Mouse (Mus musculus): Measurements from ENCODE around the gene Erbb3. TPM values are rescaled to one million over a fixed set of nuclear protein-coding genes. Genes with fewer than 3 reads are reported as not detected.
"Not testable (repeated sequence)": the region's sequence is repeated elsewhere in the genome, so short reads cannot be mapped to it uniquely, and the experiment has no call there.

The Erbb3 gene
- polyA plus RNA-seq, 1 experiment from 2014 or later = 1.8 TPM

- DNase-seq (ENCODE audit: low spot score) (peak; percentile 97), ATAC-seq (ENCODE audit: low FRiP score) (peak; percentile 96)
- Histone ChIP-seq H3K9ac (peak within 1 kb of the TSS; percentile 87), H3K9me3 (ENCODE audit: control insufficient read depth, low read length) (no peaks in the 10 kb centered on the region), H3K27me3 (ENCODE audit: control insufficient read depth, insufficient read depth, low read length) (no peaks in the 10 kb centered on the region), H3K27ac (peak within 1 kb of the TSS; percentile 83), H3K36me3 (replicated peaks; ENCODE audit: control insufficient read depth, insufficient read depth) (peaks cover 30% of the 10 kb centered on the region), H3K4me3 (replicated peaks; ENCODE audit: low read length) (peak within 1 kb of the TSS; percentile 73), H3K4me2 (replicated peaks) (peak within 1 kb of the TSS; percentile 77), H3K4me1 (replicated peaks; ENCODE audit: control insufficient read depth, insufficient read depth, low read length) (peaks cover 6% of the 10 kb centered on the region)
- under 1% methylated on average over 40 of the region's 40 CpGs for WGBS
Measured at GRCm38 (mm10) chr10:128626311-128627310, 37.2 kb upstream of the Erbb3 start, which contains the start of gene Rps26. Rps26 (minus strand) TSS chr10:128626747.

GRCm38 (mm10) chr10:128625287-128625894 is 35.9 kb upstream of the Erbb3 start:
- no peak for ATAC-seq (ENCODE audit: low FRiP score)
- H3K4me1 ChIP-seq (replicated peaks; ENCODE audit: control insufficient read depth, insufficient read depth, low read length) = peaks cover 6% of the 10 kb centered on the region
- H3K27me3 ChIP-seq (ENCODE audit: control insufficient read depth, insufficient read depth, low read length) = no peaks in the 10 kb centered on the region
- no peak for DNase-seq (ENCODE audit: low spot score)
- H3K4me3 ChIP-seq (replicated peaks; ENCODE audit: low read length) = peak overlapping the region; percentile 73
- peaks cover 29% of the 10 kb centered on the region for H3K36me3 ChIP-seq (replicated peaks; ENCODE audit: control insufficient read depth, insufficient read depth)
- WGBS = 50% methylated on average over 7 of the region's 7 CpGs
- H3K4me2 ChIP-seq (replicated peaks) = peak overlapping the region; percentile 77
- no peak overlapping the region for H3K27ac ChIP-seq
- H3K9me3 ChIP-seq (ENCODE audit: control insufficient read depth, low read length) = no peaks in the 10 kb centered on the region
- peak overlapping the region; percentile 87 for H3K9ac ChIP-seq

GRCm38 (mm10) chr10:128623106-128623613 is 33.7 kb upstream of the Erbb3 start:
- H3K27ac ChIP-seq; H3K9ac ChIP-seq; ATAC-seq (ENCODE audit: low FRiP score); H3K27me3 ChIP-seq (ENCODE audit: control insufficient read depth, insufficient read depth, low read length); H3K4me1 ChIP-seq (replicated peaks; ENCODE audit: control insufficient read depth, insufficient read depth, low read length); DNase-seq (ENCODE audit: low spot score); H3K9me3 ChIP-seq (ENCODE audit: control insufficient read depth, low read length); H3K4me2 ChIP-seq (replicated peaks); H3K4me3 ChIP-seq (replicated peaks; ENCODE audit: low read length): not testable (repeated sequence)
- 81% methylated on average over 3 of the region's 4 CpGs for WGBS
- peaks cover 29% of the 10 kb centered on the region for H3K36me3 ChIP-seq (replicated peaks; ENCODE audit: control insufficient read depth, insufficient read depth)

- Histone ChIP-seq H3K27me3 (ENCODE audit: control insufficient read depth, insufficient read depth, low read length) (no peaks in the 10 kb centered on the region), H3K4me2 (replicated peaks) (no peak overlapping the region), H3K27ac (no peak overlapping the region), H3K9ac (no peak overlapping the region), H3K4me1 (replicated peaks; ENCODE audit: control insufficient read depth, insufficient read depth, low read length) (peaks cover 6% of the 10 kb centered on the region), H3K4me3 (replicated peaks; ENCODE audit: low read length) (no peak overlapping the region), H3K36me3 (replicated peaks; ENCODE audit: control insufficient read depth, insufficient read depth) (peaks cover 29% of the 10 kb centered on the region), H3K9me3 (ENCODE audit: control insufficient read depth, low read length) (no peaks in the 10 kb centered on the region)
- no peak for ATAC-seq (ENCODE audit: low FRiP score)
- DNase-seq (ENCODE audit: low spot score) = no peak
- 81% methylated on average over 4 of the region's 4 CpGs for WGBS
Measured at GRCm38 (mm10) chr10:128622702-128623101, 33.2 kb upstream of the Erbb3 start.

GRCm38 (mm10) chr10:128621986-128622520 is 32.6 kb upstream of the Erbb3 start:
- Histone ChIP-seq H3K4me3 (replicated peaks; ENCODE audit: low read length) (no peak overlapping the region), H3K4me2 (replicated peaks) (no peak overlapping the region), H3K9ac (no peak overlapping the region), H3K36me3 (replicated peaks; ENCODE audit: control insufficient read depth, insufficient read depth) (peaks cover 29% of the 10 kb centered on the region), H3K9me3 (ENCODE audit: control insufficient read depth, low read length) (no peaks in the 10 kb centered on the region), H3K27me3 (ENCODE audit: control insufficient read depth, insufficient read depth, low read length) (no peaks in the 10 kb centered on the region), H3K4me1 (replicated peaks; ENCODE audit: control insufficient read depth, insufficient read depth, low read length) (peaks cover 6% of the 10 kb centered on the region), H3K27ac (no peak overlapping the region)
- ATAC-seq (ENCODE audit: low FRiP score) = no peak
- no peak for DNase-seq (ENCODE audit: low spot score)
- WGBS = 77% methylated on average over 3 of the region's 3 CpGs

- H3K4me3 ChIP-seq (replicated peaks; ENCODE audit: low read length) = no peak overlapping the region
- no peaks in the 10 kb centered on the region for H3K27me3 ChIP-seq (ENCODE audit: control insufficient read depth, insufficient read depth, low read length)
- H3K4me2 ChIP-seq (replicated peaks) = no peak overlapping the region
Measured at GRCm38 (mm10) chr10:128620241-128620640, 30.8 kb upstream of the Erbb3 start.

GRCm38 (mm10) chr10:128619148-128619547 is 29.7 kb upstream of the Erbb3 start:
- H3K27me3 ChIP-seq (ENCODE audit: control insufficient read depth, insufficient read depth, low read length); H3K4me3 ChIP-seq (replicated peaks; ENCODE audit: low read length); DNase-seq (ENCODE audit: low spot score); ATAC-seq (ENCODE audit: low FRiP score); H3K9ac ChIP-seq; H3K4me2 ChIP-seq (replicated peaks); H3K4me1 ChIP-seq (replicated peaks; ENCODE audit: control insufficient read depth, insufficient read depth, low read length); H3K9me3 ChIP-seq (ENCODE audit: control insufficient read depth, low read length); H3K27ac ChIP-seq: not testable (repeated sequence)
- H3K36me3 ChIP-seq (replicated peaks; ENCODE audit: control insufficient read depth, insufficient read depth) = peaks cover 16% of the 10 kb centered on the region
- 92% methylated on average over 5 of the region's 5 CpGs for WGBS

More at GRCm38 (mm10) chr10:128620241-128620640, 30.8 kb upstream of the Erbb3 start:
- Histone ChIP-seq H3K4me1 (replicated peaks; ENCODE audit: control insufficient read depth, insufficient read depth, low read length) (peaks cover 2% of the 10 kb centered on the region), H3K9ac (no peak overlapping the region), H3K9me3 (ENCODE audit: control insufficient read depth, low read length) (no peaks in the 10 kb centered on the region), H3K27ac (no peak overlapping the region), H3K36me3 (replicated peaks; ENCODE audit: control insufficient read depth, insufficient read depth) (peaks cover 27% of the 10 kb centered on the region)
- ATAC-seq (ENCODE audit: low FRiP score) (no peak), DNase-seq (ENCODE audit: low spot score) (no peak)

- Histone ChIP-seq H3K36me3 (replicated peaks; ENCODE audit: control insufficient read depth, insufficient read depth) (peaks cover 10% of the 10 kb centered on the region), H3K9ac (no peak overlapping the region), H3K9me3 (ENCODE audit: control insufficient read depth, low read length) (no peaks in the 10 kb centered on the region), H3K4me1 (replicated peaks; ENCODE audit: control insufficient read depth, insufficient read depth, low read length) (no peaks in the 10 kb centered on the region), H3K4me2 (replicated peaks) (no peak overlapping the region), H3K27me3 (ENCODE audit: control insufficient read depth, insufficient read depth, low read length) (no peaks in the 10 kb centered on the region), H3K4me3 (replicated peaks; ENCODE audit: low read length) (no peak overlapping the region), H3K27ac (no peak overlapping the region)
- DNase-seq (ENCODE audit: low spot score) = no peak
- 88% methylated on average over 1 of the region's 1 CpGs for WGBS
- no peak for ATAC-seq (ENCODE audit: low FRiP score)
Measured at GRCm38 (mm10) chr10:128618570-128618969, 29.1 kb upstream of the Erbb3 start.
